Mouse (Mus musculus) limb, embryonic 11.5 days (tissue): ENCODE measurements at regions not wholly inside any gene's neighbourhood (a gene's known extent, or its start where the extent isn't known, plus 50 kb on each side); places are given as distances from the start of the nearest gene placed in this dataset.
"Not testable (repeated sequence)": the region's sequence is repeated elsewhere in the genome, so short reads cannot be mapped to it uniquely, and the experiment has no call there.

Experiments
- ATAC-seq: fragments of 200-750 bp; cut with Nextera tagmentation; 2 replicates; pipeline ENCODE4 v1.8.0; 2017; ENCODE audit warnings: low read depth; ENCODE audit not compliant: insufficient number of reproducible peaks, low FRiP score, low TSS enrichment
- DNase-seq: peaks from one replicate; pipeline ENCODE4 v3.0.0-alpha.2; 2015; ENCODE audit warnings: low spot score
- H3K27ac ChIP-seq: fragments of 300-500 bp; sonication (generic); replicated peaks from 2 replicates; pipeline ENCODE4 v1.5.1; 2014; ENCODE audit warnings: low read depth, mild to moderate bottlenecking, low read length
- H3K27me3 ChIP-seq: fragments of 300-500 bp; sonication (generic); 2 replicates; pipeline ENCODE4 v1.6.1; 2014; ENCODE audit warnings: mild to moderate bottlenecking, low read length, mixed read lengths; ENCODE audit not compliant: control insufficient read depth, insufficient read depth
- H3K36me3 ChIP-seq: fragments of 300-500 bp; sonication (generic); 2 replicates; pipeline ENCODE4 v1.6.1; 2014; ENCODE audit warnings: mild to moderate bottlenecking, low read length, moderate library complexity, mixed read lengths; ENCODE audit not compliant: control insufficient read depth, insufficient read depth
- H3K4me1 ChIP-seq: fragments of 300-500 bp; sonication (generic); 2 replicates; pipeline ENCODE4 v1.6.1; 2014; ENCODE audit warnings: low read length, mixed read lengths; ENCODE audit not compliant: control insufficient read depth, insufficient read depth
- H3K4me2 ChIP-seq: fragments of 300-500 bp; sonication (generic); 2 replicates; pipeline ENCODE4 v1.6.1; 2014; ENCODE audit warnings: low read depth, mild to moderate bottlenecking, moderate library complexity; ENCODE audit not compliant: severe bottlenecking
- H3K4me3 ChIP-seq: fragments of 300-500 bp; sonication (generic); 2 replicates; pipeline ENCODE4 v1.5.1; 2014; ENCODE audit warnings: low read depth, low read length
- H3K9ac ChIP-seq: fragments of 300-500 bp; sonication (generic); 2 replicates; pipeline ENCODE4 v1.6.1; 2014; ENCODE audit warnings: mild to moderate bottlenecking, low read length
- H3K9me3 ChIP-seq: fragments of 300-500 bp; sonication (generic); 2 replicates; pipeline ENCODE4 v1.6.1; 2016; ENCODE audit warnings: low read length; ENCODE audit not compliant: control insufficient read depth
- WGBS: fragments of 180-500 bp; shearing (Covaris S2); extraction: QIAGEN DNeasy Blood & Tissue Kit; methylation state at CpG from one replicate; pipeline ENCODE4 v1.1.7; 2014; 5-methylcytosine and 5-hydroxymethylcytosine counted together

DNA sequence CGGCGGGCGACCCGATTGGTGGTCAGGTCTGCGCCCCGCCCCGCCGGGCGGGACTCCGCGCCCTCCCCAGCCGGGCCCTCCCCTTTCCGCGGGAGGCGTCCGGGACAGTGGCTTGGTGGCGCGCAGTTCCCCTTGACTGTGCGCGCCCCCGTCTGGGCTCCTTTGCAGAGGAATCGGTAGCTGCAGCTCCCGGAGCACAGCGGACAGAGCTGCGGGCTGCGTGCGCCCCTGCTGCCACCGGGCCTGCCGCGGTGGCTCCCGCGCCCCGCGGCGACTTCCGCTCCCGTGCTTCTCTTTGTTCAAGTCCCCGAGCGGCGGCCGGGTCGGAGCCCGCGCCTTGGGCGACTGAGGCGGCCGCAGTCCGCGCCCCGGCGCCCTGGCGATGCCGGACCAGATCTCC is 566.6 kb upstream of the Gm21863 start:
- H3K36me3 ChIP-seq, H3K4me2 ChIP-seq, H3K27me3 ChIP-seq, H3K4me1 ChIP-seq, ATAC-seq, H3K9me3 ChIP-seq, H3K27ac ChIP-seq: not testable (repeated sequence)
- peak overlapping the region; percentile 50 for H3K9ac ChIP-seq
- WGBS: 0% methylated on average over 19 of the region's 53 CpGs
- peak overlapping the region; percentile 35 for H3K4me3 ChIP-seq
- DNase-seq: peak; percentile 31
